Mouse (Mus musculus): ENCODE results near the gene Fyn. TPM values are rescaled to one million over a fixed set of nuclear protein-coding genes. Genes with fewer than 3 reads are reported as not detected.

Gene Fyn
- polyA plus RNA-seq, 1 experiment from 2014 or later: 21.4 TPM

GRCm38 (mm10) chr10:39592501-39592900 lies 223.8 kb downstream of the Fyn start:
- H3K36me3 ChIP-seq: 0 out of 2 replicates have a peak, but pooled peaks cover 4% of the 10 kb centered on the region
- 91% methylated on average over 4 of the region's 4 CpGs for WGBS
- H3K9ac ChIP-seq: no peak overlapping the region
- peaks cover 31% of the 10 kb centered on the region for H3K4me1 ChIP-seq
- H3K27ac ChIP-seq: no peak overlapping the region
- H3K9me3 ChIP-seq: no peaks in the 10 kb centered on the region; the same call in 1 of the 2 replicates
- no peak overlapping the region for H3K4me2 ChIP-seq
- no peak overlapping the region for H3K4me3 ChIP-seq
- ATAC-seq (ENCODE audit: borderline replicate concordance, extremely low read depth, low FRiP score, low TSS enrichment): no peak
- no peaks in the 10 kb centered on the region for H3K27me3 ChIP-seq

- ATAC-seq (ENCODE audit: borderline replicate concordance, extremely low read depth, low FRiP score, low TSS enrichment): no peak
- Histone ChIP-seq H3K9ac (no peak overlapping the region), H3K4me1 (peaks cover 32% of the 10 kb centered on the region), H3K36me3 (0 out of 2 replicates have a peak, but pooled peaks cover 4% of the 10 kb centered on the region), H3K4me3 (no peak overlapping the region), H3K9me3 (no peaks in the 10 kb centered on the region; the same call in 1 of the 2 replicates), H3K4me2 (no peak overlapping the region), H3K27me3 (no peaks in the 10 kb centered on the region), H3K27ac (peak overlapping the region; percentile 83; the same call in 1 of the 2 replicates)
- WGBS: 61% methylated on average over 1 of the region's 1 CpGs
Measured at GRCm38 (mm10) chr10:39594716-39595115, 226.1 kb downstream of the Fyn start.

GRCm38 (mm10) chr10:39595862-39596261 lies 227.2 kb downstream of the Fyn start:
- Histone ChIP-seq H3K36me3 (0 out of 2 replicates have a peak, but pooled peaks cover 4% of the 10 kb centered on the region), H3K9me3 (no peaks in the 10 kb centered on the region; the same call in 1 of the 2 replicates), H3K4me3 (no peak overlapping the region), H3K4me2 (no peak overlapping the region), H3K27ac (peak overlapping the region; percentile 83), H3K27me3 (no peaks in the 10 kb centered on the region), H3K4me1 (peaks cover 32% of the 10 kb centered on the region), H3K9ac (no peak overlapping the region)
- 40% methylated on average over 3 of the region's 3 CpGs for WGBS
- peak; percentile 47; the same call in 1 of the 2 replicates for ATAC-seq (ENCODE audit: borderline replicate concordance, extremely low read depth, low FRiP score, low TSS enrichment)

- H3K36me3 ChIP-seq: 0 out of 2 replicates have a peak, but pooled peaks cover 4% of the 10 kb centered on the region
- no peak overlapping the region for H3K4me3 ChIP-seq
- no peak for ATAC-seq (ENCODE audit: borderline replicate concordance, extremely low read depth, low FRiP score, low TSS enrichment)
- H3K9me3 ChIP-seq: no peaks in the 10 kb centered on the region; the same call in 1 of the 2 replicates
- no peak overlapping the region for H3K4me2 ChIP-seq
- no peak overlapping the region for H3K9ac ChIP-seq
- H3K4me1 ChIP-seq: peaks cover 32% of the 10 kb centered on the region
- H3K27me3 ChIP-seq: no peaks in the 10 kb centered on the region
- 32% methylated on average over 9 of the region's 9 CpGs for WGBS
- peak overlapping the region; percentile 60 for H3K27ac ChIP-seq
Measured at GRCm38 (mm10) chr10:39597116-39597791, 228.6 kb downstream of the Fyn start.

GRCm38 (mm10) chr10:39597792-39598183 lies 229.1 kb downstream of the Fyn start:
- Histone ChIP-seq H3K4me1 (peaks cover 32% of the 10 kb centered on the region), H3K9me3 (no peaks in the 10 kb centered on the region; the same call in 1 of the 2 replicates), H3K4me2 (no peak overlapping the region), H3K27me3 (no peaks in the 10 kb centered on the region), H3K27ac (peak overlapping the region; percentile 60; the same call in 1 of the 2 replicates), H3K36me3 (0 out of 2 replicates have a peak, but pooled peaks cover 4% of the 10 kb centered on the region), H3K4me3 (no peak overlapping the region), H3K9ac (no peak overlapping the region)
- WGBS: 47% methylated on average over 3 of the region's 3 CpGs
- no peak for ATAC-seq (ENCODE audit: borderline replicate concordance, extremely low read depth, low FRiP score, low TSS enrichment)

- Histone ChIP-seq H3K36me3 (no peaks in the 10 kb centered on the region), H3K9me3 (no peaks in the 10 kb centered on the region), H3K4me2 (no peak overlapping the region), H3K27ac (no peak overlapping the region), H3K27me3 (no peaks in the 10 kb centered on the region), H3K4me3 (no peak overlapping the region), H3K4me1 (peaks cover 32% of the 10 kb centered on the region), H3K9ac (no peak overlapping the region)
- WGBS: 82% methylated on average over 4 of the region's 4 CpGs
- no peak for ATAC-seq (ENCODE audit: borderline replicate concordance, extremely low read depth, low FRiP score, low TSS enrichment)
Measured at GRCm38 (mm10) chr10:39599601-39600000, 230.9 kb downstream of the Fyn start.

GRCm38 (mm10) chr10:39600115-39600514 lies 231.5 kb downstream of the Fyn start:
- Histone ChIP-seq H3K4me2 (no peak overlapping the region), H3K9me3 (no peaks in the 10 kb centered on the region; the same call in 1 of the 2 replicates), H3K4me3 (no peak overlapping the region), H3K27me3 (no peaks in the 10 kb centered on the region), H3K36me3 (no peaks in the 10 kb centered on the region), H3K9ac (no peak overlapping the region), H3K4me1 (peaks cover 31% of the 10 kb centered on the region), H3K27ac (no peak overlapping the region)
- ATAC-seq (ENCODE audit: borderline replicate concordance, extremely low read depth, low FRiP score, low TSS enrichment): no peak
- 48% methylated on average over 1 of the region's 1 CpGs for WGBS

GRCm38 (mm10) chr10:39601068-39601467 lies 232.4 kb downstream of the Fyn start:
- no peaks in the 10 kb centered on the region for H3K27me3 ChIP-seq
- H3K27ac ChIP-seq: no peak overlapping the region
- H3K4me1 ChIP-seq: peaks cover 21% of the 10 kb centered on the region
- ATAC-seq (ENCODE audit: borderline replicate concordance, extremely low read depth, low FRiP score, low TSS enrichment): no peak
- no peak overlapping the region for H3K4me2 ChIP-seq
- H3K9ac ChIP-seq: no peak overlapping the region
- 63% methylated on average over 5 of the region's 5 CpGs for WGBS
- no peak overlapping the region for H3K4me3 ChIP-seq
- no peaks in the 10 kb centered on the region for H3K36me3 ChIP-seq
- H3K9me3 ChIP-seq: no peaks in the 10 kb centered on the region; the same call in 1 of the 2 replicates

GRCm38 (mm10) chr10:39606434-39606833 lies 237.8 kb downstream of the Fyn start:
- Histone ChIP-seq H3K36me3 (0 out of 2 replicates have a peak, but pooled peaks cover 11% of the 10 kb centered on the region), H3K4me1 (peaks cover 9% of the 10 kb centered on the region), H3K4me3 (no peak overlapping the region), H3K9ac (no peak overlapping the region), H3K27me3 (no peaks in the 10 kb centered on the region), H3K27ac (no peak overlapping the region), H3K4me2 (no peak overlapping the region), H3K9me3 (no peaks in the 10 kb centered on the region; the same call in 1 of the 2 replicates)
- no peak for ATAC-seq (ENCODE audit: borderline replicate concordance, extremely low read depth, low FRiP score, low TSS enrichment)
- 96% methylated on average over 1 of the region's 1 CpGs for WGBS

- ATAC-seq (ENCODE audit: borderline replicate concordance, extremely low read depth, low FRiP score, low TSS enrichment): peak; percentile 12; the same call in 1 of the 2 replicates
- Histone ChIP-seq H3K4me1 (peaks cover 45% of the 10 kb centered on the region), H3K9ac (no peak overlapping the region), H3K36me3 (0 out of 2 replicates have a peak, but pooled peaks cover 10% of the 10 kb centered on the region), H3K9me3 (no peaks in the 10 kb centered on the region; the same call in 1 of the 2 replicates), H3K27me3 (no peaks in the 10 kb centered on the region), H3K27ac (peak overlapping the region; percentile 78), H3K4me3 (no peak overlapping the region), H3K4me2 (0 out of 2 replicates have a peak overlapping the region, but pooled peaks have one; percentile 2)
- WGBS: 33% methylated on average over 3 of the region's 3 CpGs
Measured at GRCm38 (mm10) chr10:39611234-39611633, 242.6 kb downstream of the Fyn start.

- H3K4me3 ChIP-seq: peak overlapping the region; percentile 46; the same call in 1 of the 2 replicates
- ATAC-seq (ENCODE audit: borderline replicate concordance, extremely low read depth, low FRiP score, low TSS enrichment): no peak
Measured at GRCm38 (mm10) chr10:39612131-39612530, 243.5 kb downstream of the Fyn start.

GRCm38 (mm10) chr10:39612633-39612988 lies 244.0 kb downstream of the Fyn start, which contains the start of gene Traf3ip2:
Gene Traf3ip2 (plus strand): TSS chr10:39612934.
- peak within 1 kb of the TSS; percentile 55 for H3K9ac ChIP-seq
- H3K27ac ChIP-seq: peak within 1 kb of the TSS; percentile 99
- no peak for ATAC-seq (ENCODE audit: borderline replicate concordance, extremely low read depth, low FRiP score, low TSS enrichment)
- H3K27me3 ChIP-seq: no peaks in the 10 kb centered on the region
- peak within 1 kb of the TSS; percentile 66 for H3K4me2 ChIP-seq
- peak within 1 kb of the TSS; percentile 46 for H3K4me3 ChIP-seq
- H3K9me3 ChIP-seq: no peaks in the 10 kb centered on the region; the same call in 1 of the 2 replicates
- peaks cover 51% of the 10 kb centered on the region for H3K4me1 ChIP-seq
- 0 out of 2 replicates have a peak, but pooled peaks cover 3% of the 10 kb centered on the region for H3K36me3 ChIP-seq
- 15% methylated on average over 4 of the region's 4 CpGs for WGBS

More at GRCm38 (mm10) chr10:39612131-39612530, 243.5 kb downstream of the Fyn start:
- peak overlapping the region; percentile 99 for H3K27ac ChIP-seq
- 60% methylated on average over 2 of the region's 2 CpGs for WGBS
- H3K4me1 ChIP-seq: peaks cover 51% of the 10 kb centered on the region
- H3K36me3 ChIP-seq: 0 out of 2 replicates have a peak, but pooled peaks cover 3% of the 10 kb centered on the region
- no peaks in the 10 kb centered on the region for H3K27me3 ChIP-seq
- H3K4me2 ChIP-seq: peak overlapping the region; percentile 66
- H3K9me3 ChIP-seq: no peaks in the 10 kb centered on the region; the same call in 1 of the 2 replicates
- H3K9ac ChIP-seq: no peak overlapping the region
